Mouse (Mus musculus): Measurements from ENCODE around the gene Fbxw4. TPM values are rescaled to one million over a fixed set of nuclear protein-coding genes. Genes with fewer than 3 reads are reported as not detected.

Gene Fbxw4
- 10 to 100 TPM; 68.8 to 69.6 TPM for total RNA-seq (2023)

DNA sequence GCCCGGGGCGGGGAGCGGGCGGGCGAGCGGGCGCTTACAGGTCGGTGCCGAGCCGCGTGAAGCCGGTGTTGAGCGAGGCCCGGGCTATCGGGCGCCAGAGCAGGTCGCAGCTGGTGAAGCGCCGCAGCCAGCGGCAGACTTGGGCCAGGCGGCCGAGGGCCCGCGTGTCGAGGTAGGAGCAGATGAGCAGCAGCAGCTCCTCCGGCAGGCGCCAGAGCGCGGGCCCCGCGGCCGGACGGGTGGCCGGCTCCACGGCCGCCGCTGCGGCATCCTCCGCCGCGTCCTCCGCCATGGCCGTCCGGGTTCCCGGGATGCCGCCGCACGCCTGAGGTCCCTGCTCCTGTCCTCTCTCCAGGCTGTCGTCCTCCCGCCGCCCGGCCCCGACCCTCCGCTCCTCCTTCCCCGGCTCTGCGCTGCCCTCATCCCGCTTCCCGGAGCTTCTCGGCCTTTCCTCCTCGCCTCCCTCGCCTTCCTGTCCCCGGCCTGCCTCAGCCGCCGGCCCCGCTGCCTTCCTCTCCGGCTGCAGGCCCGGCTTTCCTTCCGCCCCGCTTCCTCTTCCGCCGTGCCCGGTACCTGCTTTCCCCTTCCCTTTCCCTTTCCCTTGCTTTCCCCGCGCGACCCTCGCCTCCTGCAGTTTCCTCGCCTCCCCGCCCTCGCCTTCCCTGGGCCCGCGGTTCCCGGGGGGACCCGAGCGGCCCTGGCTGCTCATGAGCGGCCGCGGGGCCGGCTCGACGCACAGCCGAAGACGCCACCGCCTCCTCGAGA is at the start of gene Fbxw4:
TSS of gene Fbxw4 (minus strand) at position 575 of the 765 bp plus-strand sequence.

DNA sequence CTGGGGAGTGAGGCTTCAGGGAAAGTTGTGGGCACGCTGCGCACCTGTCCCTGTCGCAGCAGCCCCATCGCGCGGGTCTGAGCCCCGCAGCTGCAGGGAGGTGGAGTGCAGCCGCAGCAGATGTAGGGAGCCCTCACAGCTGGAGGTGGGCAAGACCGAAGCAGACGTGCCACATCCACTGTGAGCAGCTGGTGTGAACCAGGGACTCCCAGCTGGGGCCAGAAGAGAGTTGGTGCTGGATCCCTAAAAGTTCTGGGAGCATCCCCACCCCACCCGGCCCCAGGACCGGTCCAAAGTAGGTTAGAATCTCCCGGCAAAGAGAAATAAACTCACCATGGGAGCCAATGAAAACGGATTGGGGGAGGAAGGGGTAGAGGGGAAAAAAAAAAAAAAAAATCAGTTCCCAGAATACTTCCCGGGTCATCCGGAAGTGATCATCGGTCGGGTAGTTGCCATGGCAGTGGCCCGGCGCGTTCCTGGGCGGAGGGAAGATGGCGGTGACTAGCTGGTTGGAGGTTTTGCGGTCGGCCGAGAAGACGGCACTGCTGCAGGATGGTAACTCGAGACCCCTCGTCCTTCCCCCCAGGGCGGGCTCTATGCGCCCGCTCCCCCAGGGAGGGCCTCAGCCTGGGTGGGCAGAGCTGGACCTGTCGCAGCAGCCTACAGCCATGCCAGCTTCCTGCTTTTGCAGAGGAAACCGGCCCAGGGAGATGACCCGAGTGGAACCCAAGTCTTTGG is 99.8 kb downstream of the Fbxw4 start, which contains the start of the genes Poll and Gm17018:
TSS of gene Poll (minus strand) at position 379 of the 738 bp plus-strand sequence.
TSS of gene Gm17018 (plus strand) at position 463 of the 738 bp plus-strand sequence.

Other genes with a start within 250 kb of the Fbxw4 start
- 10 to 100 TPM in 1 of 2 experiments, 1 to 10 TPM in 1; 9.6 to 10.9 TPM for gene Poll, start 99.8 kb downstream of the Fbxw4 start, total RNA-seq (2023)
- 10 to 100 TPM; 36.5 to 43.1 TPM for gene Gm17018, start 99.7 kb downstream of the Fbxw4 start, total RNA-seq (2023)
- gene Fgf8, start 82.6 kb upstream of the Fbxw4 start, total RNA-seq (2023) = not detected
- gene Npm3, start 89.3 kb upstream of the Fbxw4 start, total RNA-seq (2023) = 10 to 100 TPM; 70.2 to 74.0 TPM
- 100 to 1,000 TPM; 273 to 314 TPM for gene Mgea5, start 123.5 kb upstream of the Fbxw4 start, total RNA-seq (2023)
- gene Kcnip2, start 155.7 kb upstream of the Fbxw4 start, total RNA-seq (2023) = 1 to 10 TPM; 3.6 to 5.6 TPM

Measured in T-cell, adult 66 days (primary cell).